Mouse (Mus musculus): Measurements from ENCODE around the gene 6030408B16Rik. TPM values are rescaled to one million over a fixed set of nuclear protein-coding genes. Genes with fewer than 3 reads are reported as not detected.

The 6030408B16Rik gene
- total RNA-seq (2015) (not detected in 2 replicates), total RNA-seq (2017) (not detected in 2 replicates)

GRCm38 (mm10) chr15:101293025-101293621, at the start of gene 6030408B16Rik:
Gene 6030408B16Rik (plus strand): TSS chr15:101293212.
- no peak for ATAC-seq (replicated peaks; ENCODE audit: poor library complexity)

- ATAC-seq (replicated peaks; ENCODE audit: poor library complexity) = peak; percentile 44
These were observed 49.0 kb upstream of the 6030408B16Rik start for GRCm38 (mm10) chr15:101244012-101244411.

- ATAC-seq (replicated peaks; ENCODE audit: poor library complexity) = peak; percentile 92
These were observed 46.5 kb upstream of the 6030408B16Rik start for GRCm38 (mm10) chr15:101246231-101247154.

- no peak for ATAC-seq (replicated peaks; ENCODE audit: poor library complexity)
These were observed 45.9 kb upstream of the 6030408B16Rik start for GRCm38 (mm10) chr15:101247155-101247498.

GRCm38 (mm10) chr15:101248029-101248710, 44.8 kb upstream of the 6030408B16Rik start:
- peak; percentile 20 for ATAC-seq (replicated peaks; ENCODE audit: poor library complexity)

- ATAC-seq (replicated peaks; ENCODE audit: poor library complexity) = no peak
These were observed 42.7 kb upstream of the 6030408B16Rik start for GRCm38 (mm10) chr15:101250220-101250800.

GRCm38 (mm10) chr15:101251930-101252329, 41.1 kb upstream of the 6030408B16Rik start:
- no peak for ATAC-seq (replicated peaks; ENCODE audit: poor library complexity)

- ATAC-seq (replicated peaks; ENCODE audit: poor library complexity) = peak; percentile 38
These were observed 40.4 kb upstream of the 6030408B16Rik start for GRCm38 (mm10) chr15:101252614-101253013.

- ATAC-seq (replicated peaks; ENCODE audit: poor library complexity) = no peak
These were observed 39.5 kb upstream of the 6030408B16Rik start for GRCm38 (mm10) chr15:101253563-101253885.

- ATAC-seq (replicated peaks; ENCODE audit: poor library complexity) = peak; percentile 43
These were observed 38.9 kb upstream of the 6030408B16Rik start, which contains the start of gene Nr4a1 for GRCm38 (mm10) chr15:101253886-101254795. Gene Nr4a1 (plus strand): TSS chr15:101254269.

GRCm38 (mm10) chr15:101255842-101256462, 37.1 kb upstream of the 6030408B16Rik start:
- peak; percentile 22; the same call in 1 of the 2 replicates for ATAC-seq (replicated peaks; ENCODE audit: poor library complexity)

- ATAC-seq (replicated peaks; ENCODE audit: poor library complexity) = peak; percentile 30; the same call in 1 of the 2 replicates
These were observed 36.4 kb upstream of the 6030408B16Rik start for GRCm38 (mm10) chr15:101256463-101257206.

- no peak for ATAC-seq (replicated peaks; ENCODE audit: poor library complexity)
These were observed 34.6 kb upstream of the 6030408B16Rik start for GRCm38 (mm10) chr15:101258420-101258819.

- ATAC-seq (replicated peaks; ENCODE audit: poor library complexity) = no peak
These were observed 33.1 kb upstream of the 6030408B16Rik start for GRCm38 (mm10) chr15:101259922-101260321.

GRCm38 (mm10) chr15:101260387-101260786, 32.6 kb upstream of the 6030408B16Rik start:
- ATAC-seq (replicated peaks; ENCODE audit: poor library complexity) = no peak

GRCm38 (mm10) chr15:101260874-101261622, 32.0 kb upstream of the 6030408B16Rik start:
- peak; percentile 19 for ATAC-seq (replicated peaks; ENCODE audit: poor library complexity)

GRCm38 (mm10) chr15:101262502-101262901, 30.5 kb upstream of the 6030408B16Rik start:
- ATAC-seq (replicated peaks; ENCODE audit: poor library complexity) = peak; percentile 62
